Mouse (Mus musculus) olfactory bulb, adult 2 months (tissue): ENCODE results near the gene Psmb10. TPM values are rescaled to one million over a fixed set of nuclear protein-coding genes. Genes with fewer than 3 reads are reported as not detected.

Experiments
- H3K27ac ChIP-seq: fragments of 200-500 bp; 2 replicates; pipeline ENCODE4 v1.5.1; 2012; ENCODE audit warnings: low read depth, low read length; ENCODE audit not compliant: insufficient read depth
- H3K4me1 ChIP-seq: fragments of 200-500 bp; 2 replicates; pipeline ENCODE4 v1.6.1; 2012; ENCODE audit warnings: low read length; ENCODE audit not compliant: control insufficient read depth, insufficient read depth
- H3K4me3 ChIP-seq: fragments of 200-500 bp; 2 replicates; pipeline ENCODE4 v1.5.1; 2012; ENCODE audit warnings: mild to moderate bottlenecking, low read depth, low read length, moderate library complexity; ENCODE audit not compliant: insufficient read depth
- CTCF ChIP-seq: fragments of 200-500 bp; IDR thresholded peaks from 2 replicates; pipeline ENCODE4 v1.5.1; 2012; ENCODE audit warnings: low read depth, mild to moderate bottlenecking, low read length, moderate library complexity; ENCODE audit not compliant: insufficient read depth
- POLR2A ChIP-seq: fragments of 200-500 bp; IDR thresholded peaks from 2 replicates; pipeline ENCODE4 v1.6.1; 2012; ENCODE audit warnings: mild to moderate bottlenecking, low read depth, low read length, moderate library complexity; ENCODE audit not compliant: insufficient read depth
- WGBS: fragments of 180-500 bp; shearing (Covaris S2); methylation state at CpG from one replicate; pipeline ENCODE4 v1.1.7; 2018; 5-methylcytosine and 5-hydroxymethylcytosine counted together
- polyA plus RNA-seq: library from polyadenylated mRNA; stranded (reverse); fragments of >200 nt; gene quantifications from 2 replicates; pipeline ENCODE4 v1.2.4, GENCODE M21; 2012; ENCODE audit warnings: low replicate concordance; ENCODE audit not compliant: missing spikeins, insufficient read depth, insufficient read length

Psmb10 gene
- polyA plus RNA-seq, 1 experiment, result not detected

- Histone ChIP-seq H3K27ac (no peak overlapping the region), H3K4me3 (no peak overlapping the region), H3K4me1 (peaks cover 13% of the 10 kb centered on the region)
- WGBS, result 92% methylated on average over 3 of the region's 3 CpGs
- TF ChIP-seq CTCF, result no peak
- no peak for TF ChIP-seq POLR2A
These were observed 7.0 kb downstream of the Psmb10 start for GRCm38 (mm10) chr8:105931271-105931670.

- H3K27ac ChIP-seq, result no peak overlapping the region
- WGBS, result 14% methylated on average over 8 of the region's 8 CpGs
- no peak overlapping the region for H3K4me3 ChIP-seq
- peaks cover 8% of the 10 kb centered on the region for H3K4me1 ChIP-seq
- no peak for TF ChIP-seq POLR2A
- peak; percentile 83 for TF ChIP-seq CTCF
These were observed 7.6 kb downstream of the Psmb10 start for GRCm38 (mm10) chr8:105930602-105931001.

DNA sequence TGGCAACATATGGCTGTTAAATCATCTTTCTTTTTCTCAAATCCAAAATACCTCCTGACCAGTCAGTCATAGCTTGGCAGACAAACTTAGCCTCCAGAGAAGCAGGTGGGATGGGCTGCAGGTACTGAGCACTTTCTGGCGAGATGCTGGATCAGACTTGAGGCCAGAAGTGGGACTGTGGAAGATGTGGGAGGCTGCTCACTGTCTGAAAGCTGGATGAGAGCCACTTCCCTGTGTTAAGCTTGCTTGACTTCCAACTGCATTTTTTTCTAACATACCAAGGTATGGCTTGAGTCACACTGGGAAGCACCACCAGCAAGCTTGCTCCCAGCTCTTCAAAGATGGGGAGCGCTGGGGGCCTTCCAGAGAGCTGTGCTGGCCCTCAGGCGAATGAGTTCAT lies 13.1 kb downstream of the Psmb10 start:
- no peak overlapping the region for H3K27ac ChIP-seq

DNA sequence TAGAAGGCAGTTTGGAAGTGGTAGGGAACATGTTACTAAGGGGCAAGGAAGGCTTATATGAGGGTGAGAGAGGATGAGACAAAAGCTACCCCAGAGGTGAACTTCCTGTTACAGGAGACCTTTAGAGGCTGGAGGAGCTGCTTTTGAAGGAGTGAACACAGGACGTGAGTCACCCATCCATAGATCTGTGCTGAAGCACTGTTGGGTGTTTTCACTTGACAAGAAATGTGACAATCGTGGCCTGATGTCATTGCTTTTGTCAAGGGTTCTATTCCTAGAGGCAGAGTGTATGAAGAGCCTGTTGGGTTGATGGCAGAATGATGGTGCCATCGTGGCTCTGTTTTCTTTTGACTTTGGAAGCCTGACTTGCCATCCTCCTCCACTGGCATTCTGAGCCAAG lies 18.9 kb downstream of the Psmb10 start:
- TF ChIP-seq CTCF (no peak), POLR2A (no peak)
- Histone ChIP-seq H3K4me1 (peaks cover 11% of the 10 kb centered on the region), H3K4me3 (no peak overlapping the region), H3K27ac (no peak overlapping the region)
- WGBS, result 69% methylated on average over 3 of the region's 3 CpGs

More for the DNA sequence above, 13.1 kb downstream of the Psmb10 start:
- no peak for TF ChIP-seq CTCF
- TF ChIP-seq POLR2A, result no peak
- no peak overlapping the region for H3K4me3 ChIP-seq
- whole genome bisulfite sequencing, result 56% methylated on average over 3 of the region's 3 CpGs
- H3K4me1 ChIP-seq, result peaks cover 9% of the 10 kb centered on the region

DNA sequence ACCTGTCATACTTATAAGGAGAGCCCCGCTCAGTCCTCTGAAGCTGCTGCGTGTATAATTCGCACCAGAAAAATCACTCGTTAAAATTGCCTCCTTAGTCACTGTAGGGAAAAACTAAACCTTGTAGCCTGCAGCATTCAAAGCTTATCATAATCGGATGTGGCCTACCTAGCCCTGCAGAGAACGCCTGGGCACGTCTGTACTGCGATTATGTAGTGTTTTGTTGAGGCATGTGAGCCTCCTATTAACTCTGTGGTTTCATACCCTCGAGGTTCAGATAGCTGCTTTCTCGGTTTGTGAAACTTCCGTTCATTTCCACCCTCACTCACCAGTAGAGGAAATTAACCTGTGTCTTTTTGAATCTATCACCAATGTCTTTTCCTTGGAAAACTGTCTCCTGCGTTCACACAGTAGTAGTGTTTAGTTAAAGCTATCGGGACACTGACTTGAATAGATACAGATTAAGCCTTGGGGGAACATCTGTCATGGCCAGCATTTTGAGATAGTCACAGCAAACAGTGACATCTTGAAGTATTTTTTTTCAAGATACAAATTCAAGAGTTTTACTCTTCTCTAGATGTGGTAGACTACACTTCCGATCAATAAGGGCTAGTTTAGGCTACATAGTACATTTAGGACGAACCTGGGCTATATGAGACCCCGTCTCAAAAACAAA lies 37.2 kb downstream of the Psmb10 start:
- TF ChIP-seq CTCF (no peak), POLR2A (no peak)
- no peaks in the 10 kb centered on the region; the same call in 1 of the 2 replicates for H3K4me1 ChIP-seq
- 28% methylated on average over 16 of the region's 16 CpGs for WGBS
- peak overlapping the region; percentile 97 for H3K4me3 ChIP-seq
- H3K27ac ChIP-seq, result 0 out of 2 replicates have a peak overlapping the region, but pooled peaks have one; percentile 85

DNA sequence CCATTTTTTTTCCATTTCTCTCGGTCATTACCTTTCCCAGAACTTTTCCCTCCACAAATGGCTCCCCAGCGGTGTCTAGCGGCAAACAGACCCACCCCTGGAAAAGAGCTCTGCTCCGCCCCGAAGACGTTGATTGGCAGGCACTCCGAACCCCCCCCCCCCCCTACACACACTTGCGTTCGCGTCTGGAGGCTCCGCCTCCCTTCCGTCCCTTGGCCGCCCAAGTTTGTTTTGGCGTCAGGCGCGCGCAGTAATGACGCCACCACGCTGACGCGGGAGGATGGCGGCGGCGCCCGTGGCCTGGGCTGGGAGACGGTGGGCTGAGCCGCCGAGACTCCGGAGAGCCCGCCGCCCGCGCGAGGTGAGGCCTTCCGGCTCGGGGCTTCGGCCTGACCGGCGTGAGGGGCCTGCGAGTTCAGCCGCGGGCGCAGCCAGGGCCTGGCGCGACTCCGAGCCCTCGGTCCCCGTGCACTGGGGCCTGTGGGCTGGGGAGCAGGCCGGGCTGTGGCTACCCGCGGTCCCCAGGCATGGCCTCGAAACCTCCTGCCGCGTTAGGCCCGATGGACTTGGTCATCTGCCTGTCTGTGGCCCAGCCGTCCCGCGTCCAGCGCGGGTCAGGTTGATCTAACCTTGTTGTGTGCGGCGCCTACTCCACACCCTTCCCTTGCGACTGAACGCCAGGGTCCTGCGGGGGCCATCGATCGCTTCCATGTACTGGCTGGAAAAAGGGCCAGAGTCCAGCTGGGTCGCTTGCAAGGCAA lies 37.9 kb downstream of the Psmb10 start, which contains the start of gene Pskh1:
Pskh1 (plus strand) TSS at position 262 of the 761 bp plus-strand sequence.
- TF ChIP-seq POLR2A, result peak; percentile 84
- TF ChIP-seq CTCF, result no peak

DNA sequence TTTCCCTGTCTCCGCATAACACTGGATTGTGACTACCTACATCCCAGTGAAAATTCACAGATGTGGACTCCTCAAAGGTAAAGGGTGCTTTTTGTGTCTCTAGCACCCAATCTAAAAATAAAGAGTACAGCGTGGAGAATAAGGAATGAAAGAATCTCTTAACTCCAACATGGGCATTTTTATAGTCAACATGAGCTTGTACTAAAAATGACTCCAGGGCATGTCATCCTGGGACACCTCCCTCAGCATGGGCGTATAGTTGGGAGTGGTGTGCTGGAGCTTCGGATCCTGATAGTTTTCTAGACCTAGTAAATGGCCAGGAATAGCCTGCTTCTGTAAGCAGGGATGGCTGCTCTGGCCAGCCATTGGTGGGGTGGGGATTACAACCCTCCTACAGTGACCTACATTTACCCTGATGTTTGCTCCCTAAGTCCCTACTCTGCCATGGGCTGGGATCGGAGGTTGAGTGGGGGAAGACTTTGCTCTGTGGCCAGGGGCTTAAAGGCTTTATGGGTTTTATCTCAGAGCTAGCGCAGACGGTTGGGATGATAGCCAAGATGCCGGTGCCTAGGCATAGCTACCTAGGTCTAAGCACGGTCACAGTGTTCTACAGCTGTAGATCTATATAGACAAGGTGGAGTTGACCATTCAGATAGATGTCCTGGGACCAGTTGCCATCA lies 40.3 kb downstream of the Psmb10 start:
- WGBS, result 77% methylated on average over 9 of the region's 9 CpGs
- no peak overlapping the region for H3K4me3 ChIP-seq
- no peak overlapping the region for H3K27ac ChIP-seq
- no peak for TF ChIP-seq POLR2A
- TF ChIP-seq CTCF, result no peak
- peaks cover 12% of the 10 kb centered on the region for H3K4me1 ChIP-seq

More for the DNA sequence above, 37.9 kb downstream of the Psmb10 start, which contains the start of gene Pskh1:
- under 1% methylated on average over 68 of the region's 68 CpGs for WGBS
- H3K4me1 ChIP-seq, result no peaks in the 10 kb centered on the region; the same call in 1 of the 2 replicates
- H3K4me3 ChIP-seq, result peak within 1 kb of the TSS; percentile 97
- peak within 1 kb of the TSS; percentile 85 for H3K27ac ChIP-seq

DNA sequence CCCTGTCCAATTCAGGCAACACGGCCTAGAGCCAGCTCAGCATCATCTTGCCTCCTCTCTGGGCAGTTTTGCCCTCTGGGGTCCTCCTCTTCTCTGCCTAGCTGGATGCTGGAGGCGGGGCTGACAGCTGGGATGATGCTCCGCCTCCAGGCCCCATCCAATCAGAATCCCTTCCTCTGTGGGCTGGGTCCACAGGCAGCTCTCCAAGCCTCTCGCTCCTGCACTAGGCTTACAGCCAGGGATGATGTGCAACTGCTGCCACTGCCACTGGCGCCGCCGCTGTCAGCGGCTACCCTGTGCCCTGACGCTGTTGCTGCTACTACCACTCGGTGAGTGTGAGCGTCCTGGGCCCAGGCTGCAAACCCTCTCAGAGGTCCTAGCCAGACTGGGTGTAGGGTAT lies 44.9 kb downstream of the Psmb10 start, which contains the start of gene Nrn1l:
Nrn1l (plus strand) TSS at position 229 of the 400 bp plus-strand sequence.
- H3K27ac ChIP-seq, result no peak within 1 kb of the TSS
- TF ChIP-seq POLR2A (no peak), CTCF (no peak)
- peak within 1 kb of the TSS; percentile 7; the same call in 1 of the 2 replicates for H3K4me3 ChIP-seq
- WGBS, result 13% methylated on average over 11 of the region's 11 CpGs
- peaks cover 12% of the 10 kb centered on the region for H3K4me1 ChIP-seq

DNA sequence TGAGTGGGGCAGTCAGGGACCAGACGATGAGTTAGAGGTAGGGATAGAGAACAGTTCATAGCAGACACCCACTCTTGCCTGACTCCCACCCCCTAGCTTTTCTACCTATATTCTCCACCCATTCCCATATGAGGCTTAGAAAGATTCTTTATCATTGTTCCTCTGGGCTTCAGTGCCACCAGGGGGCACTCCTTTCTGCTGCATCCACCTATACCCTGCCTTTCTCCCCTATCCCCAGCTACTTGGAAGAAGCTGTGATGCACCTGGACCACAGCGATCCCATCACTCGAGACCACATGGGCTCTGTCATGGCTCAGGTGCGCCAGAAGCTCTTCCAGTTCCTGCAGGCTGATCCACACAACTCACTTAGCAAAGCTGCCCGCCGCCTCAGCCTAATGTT lies 45.8 kb downstream of the Psmb10 start:
- WGBS, result 77% methylated on average over 6 of the region's 6 CpGs
- no peak overlapping the region for H3K4me3 ChIP-seq
- H3K4me1 ChIP-seq, result peaks cover 12% of the 10 kb centered on the region
- TF ChIP-seq POLR2A (no peak), CTCF (no peak)
- no peak overlapping the region for H3K27ac ChIP-seq
